Mouse (Mus musculus) lung, postnatal 10 days (tissue): ENCODE results near the gene Uso1.

Experiments
- DNase-seq: peaks from one replicate; pipeline ENCODE4 v3.0.0; 2021

The Uso1 gene

DNA sequence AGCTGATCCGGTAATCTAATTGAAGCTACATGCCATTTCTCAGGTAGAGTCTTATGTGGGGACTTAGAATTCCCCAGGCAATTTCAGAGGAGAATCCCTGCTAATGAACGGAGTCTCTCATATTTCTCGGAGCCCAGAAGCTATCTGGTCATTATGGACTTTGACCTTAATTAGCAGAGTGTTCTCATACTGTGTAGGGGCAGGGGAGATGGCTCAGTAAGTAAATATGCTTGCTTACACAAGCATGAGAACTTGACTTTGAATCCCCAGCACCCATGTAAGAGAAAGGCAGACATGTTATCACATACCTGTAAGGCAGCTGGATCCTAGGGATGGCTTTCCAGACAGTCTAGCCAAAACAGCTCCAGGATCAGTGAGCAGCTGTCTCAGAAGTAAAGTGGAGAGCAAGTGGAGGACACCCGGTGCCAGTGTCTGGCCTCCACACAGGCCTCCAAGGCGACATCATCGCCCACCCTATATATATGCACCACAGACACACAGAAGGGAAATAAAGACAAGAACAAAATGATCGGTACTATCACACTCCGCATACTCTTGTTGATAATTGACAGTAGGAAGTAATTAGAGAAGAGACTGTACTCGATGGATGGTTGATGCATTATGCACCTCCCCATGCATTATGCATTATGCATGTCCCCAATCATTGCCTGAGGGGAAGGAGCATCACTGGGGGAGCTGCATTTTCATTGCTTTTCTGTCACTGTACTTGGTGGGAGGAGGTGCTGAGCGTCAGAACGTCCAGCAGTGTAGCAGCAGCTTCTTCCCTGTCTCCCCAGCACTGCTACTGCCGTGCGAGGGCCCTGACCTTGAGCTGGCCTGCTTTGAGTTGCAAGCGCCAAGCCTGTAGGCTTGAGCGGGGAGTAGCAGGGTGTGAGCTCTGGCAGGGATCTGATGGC is 59.4 kb downstream of the Uso1 start:
- peak; percentile 32 for DNase-seq

DNA sequence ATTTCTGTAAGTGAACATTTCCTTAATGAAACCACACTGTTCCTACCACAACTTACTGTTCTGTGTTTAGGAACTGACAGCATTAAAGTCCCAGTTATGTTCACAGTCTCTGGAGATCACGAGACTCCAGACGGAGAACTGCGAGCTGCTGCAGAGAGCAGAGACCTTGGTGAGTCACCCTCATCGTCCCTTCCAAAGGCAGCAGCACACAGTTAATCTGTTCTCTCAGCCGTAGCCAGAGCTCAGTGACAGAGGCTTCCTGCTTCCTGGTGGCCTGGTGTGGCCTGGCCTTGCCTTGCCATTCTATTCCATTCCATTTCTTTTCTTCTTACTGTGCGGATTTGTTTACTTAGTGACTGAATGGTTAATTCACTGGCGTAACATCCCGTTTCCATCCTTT is 60.5 kb downstream of the Uso1 start:
- DNase-seq: peak; percentile 6

DNA sequence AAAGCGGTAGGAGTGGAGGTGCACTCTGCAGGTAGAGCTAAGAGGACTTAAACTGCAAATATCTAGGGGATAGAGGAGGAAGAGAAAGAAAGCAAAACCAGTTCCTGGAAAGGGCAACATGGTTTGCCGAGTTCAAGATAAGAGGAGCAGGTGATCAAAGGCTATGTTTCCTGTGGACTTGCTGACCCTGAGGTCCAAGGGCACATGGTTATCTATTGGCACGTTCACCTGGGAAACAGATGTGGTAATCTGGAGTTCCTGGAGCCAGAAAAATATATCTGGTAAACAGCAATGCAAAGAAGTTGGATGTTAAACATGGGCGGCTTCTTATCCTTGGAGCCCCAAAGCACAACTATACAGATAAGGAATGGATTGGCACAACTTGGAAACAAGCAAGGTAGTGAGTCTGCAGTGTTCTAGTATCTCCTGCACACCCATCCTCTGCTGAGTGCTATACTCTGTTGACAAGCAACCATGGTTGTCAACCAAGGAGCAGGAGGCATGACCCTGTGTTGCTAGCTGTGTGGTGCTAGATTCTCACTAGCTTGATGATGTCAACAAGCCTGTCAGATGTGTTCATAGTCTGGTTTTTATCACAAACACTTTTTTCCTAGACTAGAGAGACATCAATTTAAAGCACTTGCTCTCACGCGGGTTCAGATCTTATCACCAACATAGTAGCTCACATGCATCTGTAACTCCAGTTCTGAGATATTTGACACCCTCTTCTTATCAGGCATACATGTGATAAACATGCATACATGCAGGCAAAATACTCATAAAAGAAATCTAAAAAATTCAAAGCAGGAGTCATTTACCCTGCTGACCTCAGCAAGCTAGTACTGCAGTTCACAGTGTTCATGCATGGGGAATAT is 66.7 kb downstream of the Uso1 start:
- DNase-seq: no peak

DNA sequence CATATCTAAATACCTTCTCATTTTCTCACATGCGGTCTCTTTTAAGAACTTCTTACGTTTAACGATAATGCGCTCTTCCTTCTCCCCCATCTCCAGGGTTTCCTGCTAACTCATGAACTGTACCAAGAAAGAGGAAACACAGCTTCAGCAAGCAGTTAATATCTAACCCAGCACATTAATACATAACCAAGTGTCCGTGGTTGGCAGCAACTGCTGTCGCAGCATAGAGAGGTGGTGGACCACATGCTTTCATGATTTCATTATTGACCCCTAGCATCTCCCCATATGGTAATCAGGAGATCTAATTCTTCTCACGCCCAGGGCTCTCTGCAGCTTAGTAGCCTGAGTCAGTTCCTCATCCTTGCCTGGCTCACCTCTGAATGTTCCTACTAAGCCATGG is 67.4 kb downstream of the Uso1 start:
- no peak for DNase-seq

DNA sequence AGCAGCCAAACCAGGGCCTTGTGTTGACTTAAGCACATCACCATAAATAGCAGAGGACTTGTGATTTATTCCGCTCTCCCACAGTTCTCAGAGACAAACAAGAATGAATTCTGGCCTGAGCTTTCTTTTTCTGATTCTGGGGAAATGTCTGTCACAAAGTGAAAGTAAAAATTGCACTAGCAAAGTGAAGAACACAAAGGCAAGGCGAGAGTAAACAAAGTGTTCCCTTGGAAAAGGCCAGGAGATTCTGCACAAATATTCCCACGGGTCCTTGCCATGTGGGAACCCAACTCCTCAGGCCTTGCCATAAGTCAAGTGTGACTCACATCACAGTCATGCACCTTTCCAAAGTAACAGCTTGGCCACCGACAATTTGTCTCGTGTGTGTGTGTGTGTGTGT is 68.0 kb downstream of the Uso1 start:
- DNase-seq: peak; percentile 45

DNA sequence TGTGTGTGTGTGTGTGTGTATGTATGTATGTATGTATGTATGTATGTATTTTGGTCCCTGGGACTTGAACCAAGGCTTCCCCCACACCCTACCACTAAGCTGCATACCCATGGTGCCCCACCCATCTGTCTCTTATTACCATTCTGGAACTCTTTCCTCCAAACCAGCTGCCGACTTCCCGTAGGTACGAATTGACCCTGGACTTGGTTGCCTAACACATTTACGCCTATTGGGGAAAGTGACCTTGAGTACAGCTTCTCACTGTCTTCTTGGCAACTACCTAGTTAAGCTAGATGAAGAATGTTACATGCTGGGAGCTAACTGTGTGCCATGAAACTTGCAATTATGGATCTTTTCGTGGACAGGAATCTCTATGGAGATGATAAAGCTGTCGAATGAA is 68.4 kb downstream of the Uso1 start:
- no peak for DNase-seq

DNA sequence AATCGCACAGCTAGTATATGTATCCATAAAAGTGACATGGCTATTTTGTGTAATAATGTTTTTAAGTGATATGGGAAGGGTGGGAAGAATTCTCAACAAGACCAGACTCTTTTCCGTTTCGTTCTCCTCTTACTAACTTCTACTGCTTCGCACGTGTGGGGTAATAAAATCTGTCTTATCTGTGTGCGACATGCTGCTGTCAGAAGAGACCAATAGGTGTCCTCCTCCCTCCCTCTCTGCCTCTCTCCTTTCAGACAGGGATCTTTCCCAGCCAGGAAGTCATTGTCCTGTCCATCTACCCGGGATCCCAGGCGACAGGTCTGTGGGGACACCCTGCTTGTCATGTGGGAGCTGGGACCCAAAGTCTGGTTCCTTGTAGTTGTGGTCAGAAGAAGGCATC is 72.5 kb downstream of the Uso1 start:
- DNase-seq: no peak

DNA sequence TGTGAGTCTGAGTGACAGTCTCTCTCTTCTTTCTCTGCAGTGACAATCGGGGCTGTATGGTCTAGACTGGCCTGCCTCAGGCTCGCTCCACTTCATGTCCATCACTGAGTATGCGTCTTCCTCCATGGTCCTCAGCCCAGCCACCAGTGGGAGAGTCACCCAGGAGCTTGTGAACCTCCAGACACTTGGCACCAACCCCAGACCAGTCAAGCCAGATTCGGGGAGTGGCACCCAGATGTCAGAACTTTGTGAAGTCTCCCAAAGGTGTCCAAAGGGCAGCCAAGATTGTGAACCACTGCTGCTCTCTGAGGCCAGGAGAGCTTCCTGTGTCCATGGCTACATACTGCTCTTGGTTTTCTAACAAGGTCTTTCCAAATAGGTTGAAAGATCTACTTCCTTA is 74.5 kb downstream of the Uso1 start:
- DNase-seq: no peak

DNA sequence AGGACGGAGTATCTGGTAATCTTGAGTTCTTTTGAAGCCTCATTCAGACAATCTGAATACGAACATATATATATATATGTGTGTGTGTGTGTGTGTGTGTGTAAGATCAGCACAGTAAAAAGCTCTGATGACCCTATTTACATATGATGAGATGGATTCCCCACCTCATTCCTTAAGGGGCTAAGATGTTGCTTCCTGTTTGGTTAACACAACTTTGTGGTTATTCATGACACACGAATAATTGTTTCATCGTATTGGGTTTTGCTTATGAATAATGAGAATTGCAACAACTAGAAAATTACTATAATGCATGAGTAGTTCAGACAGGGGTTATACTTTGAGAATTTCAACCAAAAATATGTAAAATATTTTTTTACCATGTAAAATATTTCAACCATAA is 77.6 kb downstream of the Uso1 start, which contains the start of gene U90926:
Gene U90926, minus strand, starts transcription at position 101 of the 400 bp plus-strand sequence.
- DNase-seq: no peak

DNA sequence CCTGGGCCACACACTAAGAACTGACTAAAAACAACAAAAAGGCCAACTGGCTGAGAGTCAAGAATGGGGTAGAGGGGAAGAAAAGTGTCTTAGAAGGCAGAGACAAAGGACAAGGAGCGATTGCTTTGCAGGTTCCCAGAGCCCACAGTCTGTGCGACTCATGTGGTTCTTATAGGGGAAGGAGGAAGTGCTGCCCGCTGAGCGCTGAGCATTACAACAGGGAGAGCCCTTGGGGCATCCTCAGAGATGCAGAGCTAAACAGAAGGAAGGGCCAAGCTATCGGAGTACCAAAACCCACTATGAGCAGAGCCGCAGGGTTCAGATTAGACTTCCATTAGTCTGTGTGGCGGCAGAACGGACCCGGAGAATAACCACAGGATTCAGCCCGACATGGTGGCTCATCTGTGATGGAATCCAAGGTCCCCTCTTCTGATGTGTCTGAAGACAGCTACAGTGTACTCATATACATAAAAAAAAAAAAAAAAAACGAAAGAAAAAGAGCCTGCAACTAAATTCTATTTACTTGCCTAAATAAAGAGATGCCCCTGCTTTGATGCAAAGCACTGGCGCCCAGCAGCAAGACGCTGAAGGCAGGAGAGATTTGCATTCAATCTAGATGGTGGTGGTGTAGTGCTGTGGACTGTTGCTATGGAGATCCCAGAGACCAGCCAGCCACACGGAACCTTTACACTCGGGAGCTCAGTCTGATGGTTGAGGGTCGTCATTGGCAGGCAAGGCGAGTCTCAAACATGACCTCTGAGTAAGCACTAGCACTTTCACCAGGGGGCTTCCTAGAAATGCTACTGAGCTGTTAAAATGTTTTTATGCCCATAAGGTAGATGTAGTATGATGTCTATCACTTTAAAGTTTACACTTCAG is 81.4 kb downstream of the Uso1 start:
- no peak for DNase-seq

DNA sequence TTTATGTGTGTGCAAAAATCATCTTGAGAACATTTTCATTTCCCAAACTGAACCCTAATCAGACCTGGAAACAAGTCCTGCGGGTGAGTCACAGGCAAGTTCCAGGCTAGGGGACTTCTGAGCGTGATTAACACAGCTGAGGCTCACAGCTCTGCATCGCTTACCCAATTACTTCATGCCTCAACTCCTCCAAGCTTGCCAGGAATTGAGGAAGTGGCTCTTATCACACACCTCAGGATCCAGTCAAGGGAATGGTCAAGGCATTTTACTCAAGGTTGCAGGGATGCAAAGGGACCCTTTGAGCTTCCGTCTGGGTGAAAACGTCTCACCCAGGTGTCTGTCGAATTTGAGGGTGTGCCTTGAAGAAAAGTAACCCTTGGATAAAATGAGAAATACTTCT is 82.1 kb downstream of the Uso1 start:
- DNase-seq: peak; percentile 9

DNA sequence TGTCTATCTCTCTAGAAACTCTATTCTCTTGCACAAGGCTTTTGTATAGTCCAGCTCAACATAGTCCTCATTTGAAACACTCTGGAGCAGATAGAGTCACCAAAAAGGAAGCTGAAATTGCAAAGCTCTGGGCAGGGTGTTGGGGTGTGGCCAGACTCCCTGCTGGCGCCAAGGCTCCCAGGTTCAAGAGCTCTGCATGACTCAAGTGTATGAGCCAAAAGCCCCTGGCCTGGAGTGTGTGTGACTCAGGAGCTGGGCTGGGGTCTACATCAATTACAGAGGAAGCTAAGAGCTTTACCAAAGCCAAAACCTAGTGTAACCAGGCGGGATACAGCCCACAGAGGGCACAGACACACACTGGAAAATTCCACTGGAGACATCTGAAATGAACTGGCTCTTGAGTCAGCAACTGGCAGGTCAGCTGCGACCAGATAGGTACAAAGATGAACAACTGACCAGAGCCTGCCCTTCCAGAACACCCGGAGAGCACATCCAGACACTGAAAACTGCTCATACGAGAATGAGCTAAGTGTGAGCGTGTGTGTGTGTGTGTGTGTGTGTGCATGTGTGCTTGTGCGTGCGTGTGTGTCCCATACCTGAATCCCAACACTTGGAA is 82.7 kb downstream of the Uso1 start:
- peak; percentile 8 for DNase-seq

DNA sequence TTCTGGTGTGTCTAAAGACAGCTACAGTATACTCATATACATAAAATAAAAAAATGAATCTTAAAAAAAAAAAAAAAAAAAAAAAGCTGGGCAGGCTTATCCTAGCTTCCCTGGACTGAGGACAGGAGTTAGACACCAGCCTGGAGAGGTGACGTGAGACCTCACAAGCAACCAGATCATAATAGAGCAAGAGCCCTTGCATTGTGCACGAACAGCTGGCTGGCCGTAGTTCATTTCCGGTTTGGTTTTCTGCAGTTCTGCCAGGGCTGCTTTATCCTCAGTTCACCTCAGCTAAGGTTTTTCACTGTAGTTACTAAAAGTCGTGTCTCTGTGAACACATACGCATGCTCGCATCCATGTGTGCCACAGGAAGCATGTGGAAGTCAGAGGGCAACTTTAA is 90.0 kb downstream of the Uso1 start:
- DNase-seq: peak; percentile 8

DNA sequence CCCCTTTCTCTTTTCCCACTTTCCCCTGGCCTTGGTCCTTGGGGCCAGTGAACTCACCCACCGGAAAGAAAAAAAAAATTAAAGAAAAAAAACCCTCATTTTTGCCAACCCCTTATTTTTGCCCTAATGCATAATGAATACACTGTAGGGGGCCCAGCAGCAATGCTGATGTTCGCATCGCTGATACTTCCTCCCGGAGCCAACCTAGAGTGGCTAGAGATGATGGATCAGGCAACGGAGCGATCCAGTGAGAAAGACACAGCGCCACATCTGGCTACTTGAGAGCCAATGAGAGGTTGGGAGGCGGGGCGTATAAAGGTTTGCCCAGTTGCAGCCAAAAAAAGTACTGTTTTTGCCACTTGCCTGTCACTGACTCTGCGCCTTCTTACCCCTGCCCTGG is 91.0 kb downstream of the Uso1 start:
- peak; percentile 5 for DNase-seq

DNA sequence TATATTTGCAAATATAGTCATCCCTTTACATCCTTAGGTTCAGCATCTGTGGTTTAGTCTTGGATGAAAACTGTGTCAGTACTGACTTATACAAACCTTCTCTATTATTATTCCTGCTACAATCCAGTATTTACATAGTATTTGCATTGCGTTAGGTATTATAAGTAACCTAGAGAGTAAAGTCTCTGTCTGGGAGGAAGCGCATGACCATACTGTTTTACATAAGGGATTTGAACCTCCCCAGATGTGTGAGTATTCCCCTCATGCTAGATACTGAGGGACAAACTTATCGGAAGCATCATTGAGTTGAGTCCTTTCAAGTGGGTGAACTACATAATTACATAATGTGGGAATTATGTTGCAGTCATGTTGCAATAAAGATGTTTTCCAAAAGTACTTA is 91.8 kb downstream of the Uso1 start:
- DNase-seq: no peak

DNA sequence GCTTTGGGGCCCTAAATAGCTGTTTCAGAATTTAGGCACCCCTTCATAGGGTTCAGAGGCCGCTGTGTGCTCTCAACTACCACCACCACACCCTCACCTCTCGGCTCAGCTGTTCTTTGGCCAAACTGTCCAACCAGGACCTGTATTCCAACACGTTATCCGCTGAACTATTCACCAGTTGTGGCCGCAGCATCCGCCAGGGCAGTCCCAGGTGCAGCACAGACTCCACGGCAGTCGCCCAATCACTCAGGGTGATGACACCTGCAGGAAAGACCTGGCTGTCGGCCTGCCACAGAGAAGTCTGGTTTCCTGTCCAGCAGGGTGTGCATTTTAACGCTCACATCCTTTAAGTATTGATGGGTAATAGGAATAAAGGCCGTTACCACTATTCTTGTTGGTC is 92.6 kb downstream of the Uso1 start:
- DNase-seq: no peak

DNA sequence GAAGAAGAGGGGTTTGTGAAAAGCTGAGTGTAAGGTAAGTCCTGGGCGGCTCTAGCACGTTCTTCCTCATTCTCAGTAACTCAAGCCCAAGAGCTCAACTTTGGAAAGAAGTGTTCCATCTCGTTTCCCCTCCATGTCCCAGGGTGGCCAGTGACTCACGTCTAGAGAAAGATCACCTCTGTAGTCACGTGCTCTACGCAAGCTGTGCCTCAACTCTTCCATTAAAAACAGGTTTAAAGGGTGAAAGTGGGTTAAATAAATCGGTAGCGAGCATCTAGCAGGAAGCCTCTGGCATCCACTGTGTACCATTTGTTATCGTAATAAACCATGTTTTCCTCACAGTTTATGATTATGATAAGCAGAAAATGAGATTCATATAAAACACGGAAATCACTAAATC is 94.1 kb downstream of the Uso1 start:
- DNase-seq: no peak

DNA sequence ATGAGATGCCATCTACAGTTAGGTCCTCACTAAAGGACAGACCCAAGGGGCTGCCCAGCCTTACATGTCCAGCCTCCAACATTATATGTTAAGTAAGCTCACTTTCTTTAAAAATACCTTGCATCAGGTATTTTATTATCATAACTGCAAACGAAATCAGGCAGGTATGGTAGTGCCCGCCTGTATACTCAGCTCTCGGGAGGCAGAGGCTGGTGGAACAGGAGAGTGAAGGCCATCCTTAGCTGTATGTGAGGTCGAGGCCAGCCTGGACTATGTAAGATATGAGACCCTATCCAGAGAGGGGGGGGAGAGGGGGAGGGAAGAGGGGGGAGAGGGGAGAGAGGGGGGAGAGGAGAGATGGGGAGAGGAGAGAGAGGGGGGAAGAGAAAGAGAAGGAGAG is 95.6 kb downstream of the Uso1 start:
- DNase-seq: no peak

DNA sequence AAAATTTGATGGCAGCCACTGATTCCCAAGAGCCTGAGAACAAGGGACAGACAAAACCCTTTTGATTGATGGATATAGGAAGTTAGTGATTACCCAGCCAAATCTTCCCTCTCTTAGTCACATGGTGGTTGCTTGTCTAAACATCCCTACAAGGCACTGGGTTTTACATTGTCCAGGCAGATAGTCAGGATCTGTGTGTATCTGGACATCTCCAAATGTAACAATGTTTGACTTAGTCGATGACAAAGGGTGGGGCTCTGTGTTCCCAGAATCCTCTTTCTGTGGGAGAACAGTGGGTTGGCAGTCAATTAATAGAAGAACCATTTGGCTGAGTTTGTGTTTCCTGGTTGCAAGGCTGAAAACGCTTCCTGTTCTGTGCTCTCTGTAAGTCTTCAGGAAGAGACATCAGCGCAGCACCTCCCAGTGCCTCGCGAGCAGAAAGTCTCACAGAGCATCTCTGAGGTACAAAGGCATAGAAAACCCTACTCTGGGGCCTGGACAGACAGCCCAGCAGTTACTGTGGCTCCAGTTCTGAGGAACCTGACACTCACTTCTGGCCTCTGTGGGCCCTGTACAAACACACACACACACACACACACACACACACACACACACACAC is 97.3 kb downstream of the Uso1 start:
- DNase-seq: peak; percentile 36

DNA sequence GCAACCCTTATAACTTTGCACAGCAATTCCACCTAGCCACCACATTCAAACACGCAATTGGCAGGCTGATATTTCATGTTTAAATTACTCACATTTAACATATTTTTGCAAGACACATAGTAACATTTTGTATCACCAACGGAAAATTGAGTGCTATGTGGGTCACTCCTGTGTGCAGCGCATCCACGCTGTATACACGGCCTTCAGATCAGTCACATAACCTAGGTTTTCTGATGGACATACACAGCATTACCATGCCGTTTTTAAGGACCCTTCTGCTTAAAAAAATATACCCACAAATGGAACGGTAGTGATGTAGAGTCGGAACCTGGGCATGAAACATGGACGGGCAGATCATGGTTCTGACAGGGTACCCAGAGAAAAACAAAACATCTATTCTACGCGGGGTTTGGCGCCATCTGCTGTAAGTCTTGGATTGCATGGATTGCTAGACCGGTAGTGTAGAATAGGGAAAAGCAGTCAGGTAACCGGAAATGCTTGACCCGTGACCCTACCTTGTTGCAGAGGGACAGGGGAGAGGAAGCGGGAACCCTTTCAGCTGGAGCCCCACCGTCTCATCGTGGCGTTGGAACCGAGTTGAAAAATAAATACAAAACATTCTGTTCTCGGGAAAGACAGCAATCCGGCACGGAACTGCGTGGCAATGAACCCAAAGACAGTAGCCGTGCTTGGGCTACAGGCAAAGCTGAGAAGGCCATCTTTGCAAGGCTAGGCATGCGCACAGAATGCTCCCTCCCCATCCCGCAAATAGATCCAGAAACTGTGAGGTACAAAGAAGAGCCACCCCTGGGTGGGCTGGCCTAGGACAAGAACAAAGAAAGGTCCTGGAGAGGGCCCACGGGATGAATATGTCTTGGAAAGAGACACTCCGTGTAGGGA is 101.8 kb downstream of the Uso1 start:
- peak; percentile 83 for DNase-seq

DNA sequence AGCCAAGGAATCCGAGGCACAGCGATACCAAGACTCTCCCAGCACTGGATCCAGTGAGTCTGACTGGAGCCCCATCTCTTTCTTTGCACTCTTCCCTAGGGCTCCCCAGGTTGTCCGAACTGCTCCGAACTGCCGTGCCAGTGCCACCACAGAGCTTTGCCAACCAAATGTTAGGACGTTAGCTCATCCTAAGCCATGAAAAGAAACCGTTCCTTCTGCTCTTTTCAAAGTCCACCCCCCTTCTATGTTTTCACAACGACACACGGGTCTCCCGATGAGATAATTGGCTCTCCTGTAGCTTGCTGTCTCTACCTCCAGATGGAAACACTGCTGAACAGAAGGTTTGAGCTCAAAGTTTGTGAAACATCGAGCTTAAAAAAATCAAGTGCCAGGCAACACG is 103.0 kb downstream of the Uso1 start:
- no peak for DNase-seq
